Mouse (Mus musculus): Measurements from ENCODE around the gene Cln3. TPM values are rescaled to one million over a fixed set of nuclear protein-coding genes. Genes with fewer than 3 reads are reported as not detected.

Cln3 gene
- total and polyA plus RNA-seq, 2 experiments from 2014 or later: 31.2 to 32.1 TPM

GRCm38 (mm10) chr7:126602650-126603049 lies 17.0 kb upstream of the Cln3 start:
- no peak for TF ChIP-seq CTCF (IDR thresholded peaks at IDR 0.05)

GRCm38 (mm10) chr7:126601896-126602295 lies 16.3 kb upstream of the Cln3 start:
- no peaks in the 10 kb centered on the region for H3K4me1 ChIP-seq (ENCODE audit: insufficient read depth, low read length)
- H3K4me2 ChIP-seq (ENCODE audit: low read depth, low read length, poor library complexity, severe bottlenecking): no peak overlapping the region
- 36% methylated on average over 5 of the region's 5 CpGs for WGBS
- H3K9me3 ChIP-seq (ENCODE audit: low read length): no peaks in the 10 kb centered on the region
- H3K27me3 ChIP-seq (ENCODE audit: insufficient read depth, low read length): no peaks in the 10 kb centered on the region
- H3K36me3 ChIP-seq (ENCODE audit: insufficient read depth, low read length): no peaks in the 10 kb centered on the region
- no peak overlapping the region for H3K4me3 ChIP-seq (ENCODE audit: low read depth, low read length)
- TF ChIP-seq CTCF (IDR thresholded peaks at IDR 0.05): no peak
- ATAC-seq (ENCODE audit: low FRiP score) (no peak), DNase-seq (ENCODE audit: low spot score) (no peak)
- H3K27ac ChIP-seq (ENCODE audit: low read depth, low read length): no peak overlapping the region
- H3K9ac ChIP-seq (replicated peaks; ENCODE audit: low read length, poor library complexity, severe bottlenecking): no peak overlapping the region

More at GRCm38 (mm10) chr7:126602650-126603049, 17.0 kb upstream of the Cln3 start:
- WGBS: 85% methylated on average over 3 of the region's 3 CpGs
- H3K27ac ChIP-seq (ENCODE audit: low read depth, low read length): no peak overlapping the region
- H3K4me2 ChIP-seq (ENCODE audit: low read depth, low read length, poor library complexity, severe bottlenecking): no peak overlapping the region
- no peak overlapping the region for H3K4me3 ChIP-seq (ENCODE audit: low read depth, low read length)
- no peak overlapping the region for H3K9ac ChIP-seq (replicated peaks; ENCODE audit: low read length, poor library complexity, severe bottlenecking)
- no peak for DNase-seq (ENCODE audit: low spot score)
- no peaks in the 10 kb centered on the region for H3K9me3 ChIP-seq (ENCODE audit: low read length)
- H3K4me1 ChIP-seq (ENCODE audit: insufficient read depth, low read length): no peaks in the 10 kb centered on the region
- H3K36me3 ChIP-seq (ENCODE audit: insufficient read depth, low read length): no peaks in the 10 kb centered on the region
- no peak for ATAC-seq (ENCODE audit: low FRiP score)
- H3K27me3 ChIP-seq (ENCODE audit: insufficient read depth, low read length): no peaks in the 10 kb centered on the region

- no peak for ATAC-seq (ENCODE audit: low FRiP score)
- WGBS: 84% methylated on average over 6 of the region's 6 CpGs
These were observed 13.3 kb upstream of the Cln3 start for GRCm38 (mm10) chr7:126598919-126599318.

GRCm38 (mm10) chr7:126596414-126596813 lies 10.8 kb upstream of the Cln3 start:
- 69% methylated on average over 6 of the region's 6 CpGs for WGBS
- Histone ChIP-seq H3K4me2 (ENCODE audit: low read depth, low read length, poor library complexity, severe bottlenecking) (no peak overlapping the region), H3K27ac (ENCODE audit: low read depth, low read length) (no peak overlapping the region), H3K36me3 (ENCODE audit: insufficient read depth, low read length) (no peaks in the 10 kb centered on the region), H3K27me3 (ENCODE audit: insufficient read depth, low read length) (no peaks in the 10 kb centered on the region), H3K4me3 (ENCODE audit: low read depth, low read length) (no peak overlapping the region), H3K4me1 (ENCODE audit: insufficient read depth, low read length) (no peaks in the 10 kb centered on the region), H3K9me3 (ENCODE audit: low read length) (no peaks in the 10 kb centered on the region), H3K9ac (replicated peaks; ENCODE audit: low read length, poor library complexity, severe bottlenecking) (no peak overlapping the region)
- DNase-seq (ENCODE audit: low spot score): no peak
- TF ChIP-seq CTCF (IDR thresholded peaks at IDR 0.05): no peak
- no peak for ATAC-seq (ENCODE audit: low FRiP score)

More at GRCm38 (mm10) chr7:126598919-126599318, 13.3 kb upstream of the Cln3 start:
- Histone ChIP-seq H3K4me3 (ENCODE audit: low read depth, low read length) (no peak overlapping the region), H3K9me3 (ENCODE audit: low read length) (no peaks in the 10 kb centered on the region), H3K27me3 (ENCODE audit: insufficient read depth, low read length) (no peaks in the 10 kb centered on the region), H3K4me1 (ENCODE audit: insufficient read depth, low read length) (no peaks in the 10 kb centered on the region), H3K27ac (ENCODE audit: low read depth, low read length) (no peak overlapping the region), H3K4me2 (ENCODE audit: low read depth, low read length, poor library complexity, severe bottlenecking) (no peak overlapping the region), H3K9ac (replicated peaks; ENCODE audit: low read length, poor library complexity, severe bottlenecking) (no peak overlapping the region), H3K36me3 (ENCODE audit: insufficient read depth, low read length) (no peaks in the 10 kb centered on the region)
- no peak for TF ChIP-seq CTCF (IDR thresholded peaks at IDR 0.05)
- no peak for DNase-seq (ENCODE audit: low spot score)

- H3K36me3 ChIP-seq (ENCODE audit: insufficient read depth, low read length): no peaks in the 10 kb centered on the region
- no peak overlapping the region for H3K4me2 ChIP-seq (ENCODE audit: low read depth, low read length, poor library complexity, severe bottlenecking)
- H3K9ac ChIP-seq (replicated peaks; ENCODE audit: low read length, poor library complexity, severe bottlenecking): no peak overlapping the region
- TF ChIP-seq CTCF (IDR thresholded peaks at IDR 0.05): no peak
- no peak overlapping the region for H3K4me3 ChIP-seq (ENCODE audit: low read depth, low read length)
- no peaks in the 10 kb centered on the region for H3K27me3 ChIP-seq (ENCODE audit: insufficient read depth, low read length)
- ATAC-seq (ENCODE audit: low FRiP score): no peak
- 86% methylated on average over 5 of the region's 5 CpGs for WGBS
- H3K4me1 ChIP-seq (ENCODE audit: insufficient read depth, low read length): no peaks in the 10 kb centered on the region
- no peak for DNase-seq (ENCODE audit: low spot score)
- no peak overlapping the region for H3K27ac ChIP-seq (ENCODE audit: low read depth, low read length)
- no peaks in the 10 kb centered on the region for H3K9me3 ChIP-seq (ENCODE audit: low read length)
These were observed 10.3 kb upstream of the Cln3 start for GRCm38 (mm10) chr7:126595890-126596289.

- Histone ChIP-seq H3K9me3 (ENCODE audit: low read length) (no peaks in the 10 kb centered on the region), H3K4me1 (ENCODE audit: insufficient read depth, low read length) (no peaks in the 10 kb centered on the region), H3K27me3 (ENCODE audit: insufficient read depth, low read length) (no peaks in the 10 kb centered on the region), H3K27ac (ENCODE audit: low read depth, low read length) (no peak within 1 kb of the TSS), H3K4me2 (ENCODE audit: low read depth, low read length, poor library complexity, severe bottlenecking) (no peak within 1 kb of the TSS), H3K9ac (replicated peaks; ENCODE audit: low read length, poor library complexity, severe bottlenecking) (no peak within 1 kb of the TSS), H3K36me3 (ENCODE audit: insufficient read depth, low read length) (no peaks in the 10 kb centered on the region), H3K4me3 (ENCODE audit: low read depth, low read length) (no peak within 1 kb of the TSS)
- WGBS: 77% methylated on average over 11 of the region's 11 CpGs
- ATAC-seq (ENCODE audit: low FRiP score) (no peak), DNase-seq (ENCODE audit: low spot score) (no peak)
- TF ChIP-seq CTCF (IDR thresholded peaks at IDR 0.05): no peak
These were observed 9.4 kb upstream of the Cln3 start, which contains the start of gene Il27 for GRCm38 (mm10) chr7:126594862-126595561. TSS of gene Il27 (minus strand) at chr7:126594941.

Data from midbrain, postnatal 0 days (tissue).